ENCODE assay signal across 8 mouse cellular contexts in the genomic region with DNA sequence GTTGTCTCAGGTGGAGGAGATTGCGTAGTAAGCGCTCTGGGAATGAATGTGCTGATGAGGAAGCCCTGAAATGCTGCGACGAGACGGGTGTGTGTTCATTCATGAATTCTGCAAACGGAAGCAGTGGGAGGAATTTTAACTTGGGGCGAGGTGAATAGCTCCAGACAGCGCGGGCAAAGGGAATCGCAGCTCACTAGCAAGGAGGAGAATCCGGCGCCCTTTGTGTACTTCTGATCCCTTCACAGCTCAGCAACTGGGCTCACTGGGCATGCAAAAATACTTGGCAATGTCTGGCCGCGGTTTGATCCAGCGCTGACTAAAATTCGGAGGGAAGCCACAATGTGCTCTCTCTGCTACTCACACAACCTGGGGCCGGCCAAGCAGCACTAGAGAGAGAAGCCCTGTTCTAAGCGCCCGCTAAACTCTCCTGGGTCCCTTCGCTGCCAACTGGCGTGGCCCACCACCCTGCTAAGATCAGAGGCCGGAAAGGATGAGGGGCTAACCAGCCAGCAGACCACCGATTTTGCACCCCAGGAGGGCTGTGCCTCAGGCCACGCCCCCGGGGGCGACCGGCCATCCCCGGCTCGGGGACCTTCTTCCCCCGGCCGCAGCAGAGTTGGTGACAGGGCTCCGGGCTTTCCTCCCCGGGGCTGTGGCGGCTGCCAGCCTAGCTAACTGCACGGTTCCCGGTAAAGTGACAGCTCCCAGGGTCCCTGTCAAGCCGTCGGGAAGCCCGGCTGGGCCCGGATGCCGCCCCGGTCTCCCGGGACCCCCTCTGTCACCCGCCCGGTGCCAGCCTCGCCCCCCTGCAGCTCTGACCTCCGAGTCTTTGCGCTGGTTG. TPM values are rescaled to one million over a fixed set of nuclear protein-coding genes. Genes with fewer than 3 reads are reported as not detected.
DNase-seq lines count a peak whose midpoint lies in the region; ATAC-seq lines count a peak whose summit lies in the region.

A gene (plus strand): TSS at position 641 of the 841 bp plus-strand sequence.

- H3K9me3 ChIP-seq in heart, embryonic 11.5 days (replicated peaks; ENCODE audit: control insufficient read depth, low read length), result no peaks in the 10 kb centered on the region
- H3K9me3 ChIP-seq in hindbrain, embryonic 10.5 days, result no peaks in the 10 kb centered on the region
- no peaks in the 10 kb centered on the region for H3K9me3 ChIP-seq in lung, embryonic 16.5 days (ENCODE audit: control insufficient read depth, low read length)

- H3K27ac ChIP-seq in heart, embryonic 11.5 days (ENCODE audit: low read depth, low read length), result peak within 1 kb of the TSS; percentile 89
- H3K27ac ChIP-seq in hindbrain, embryonic 10.5 days, result peak within 1 kb of the TSS; percentile 98
- H3K27ac ChIP-seq in lung, embryonic 16.5 days (ENCODE audit: low read length), result peak within 1 kb of the TSS; percentile 84

- H3K4me1 ChIP-seq in heart, embryonic 11.5 days (ENCODE audit: control insufficient read depth, insufficient read depth, low read length), result peaks cover 5% of the 10 kb centered on the region; the same call in 1 of the 2 replicates
- H3K4me1 ChIP-seq in hindbrain, embryonic 10.5 days (replicated peaks), result peaks cover 21% of the 10 kb centered on the region
- peaks cover 3% of the 10 kb centered on the region for H3K4me1 ChIP-seq in lung, embryonic 16.5 days (replicated peaks; ENCODE audit: control insufficient read depth, insufficient read depth, low read length)

- H3K27me3 ChIP-seq in heart, embryonic 11.5 days (ENCODE audit: control insufficient read depth, insufficient read depth, low read length), result no peaks in the 10 kb centered on the region
- H3K27me3 ChIP-seq in hindbrain, embryonic 10.5 days (ENCODE audit: insufficient read depth, poor library complexity, severe bottlenecking), result no peaks in the 10 kb centered on the region
- no peaks in the 10 kb centered on the region for H3K27me3 ChIP-seq in lung, embryonic 16.5 days (ENCODE audit: control insufficient read depth, insufficient read depth, low read depth, low read length)

- 1% methylated on average over 48 of the region's 48 CpGs for WGBS in heart, embryonic 11.5 days (ENCODE audit: insufficient replicate concordance)
- WGBS in hindbrain, embryonic 10.5 days, result under 1% methylated on average over 48 of the region's 48 CpGs
- WGBS in lung, embryonic 16.5 days, result under 1% methylated on average over 48 of the region's 48 CpGs

- intact Hi-C loops in heart, postnatal 10 days (cut with DNase I), result no loop called here

- no peak for DNase-seq in heart, postnatal 10 days
- DNase-seq in R1 (ENCODE audit: low read depth, low spot score), result peak; percentile 75
- DNase-seq in hindbrain, embryonic 10.5 days (ENCODE audit: low spot score), result no peak
- peak; percentile 38 to 47 for DNase-seq in layer of hippocampus, adult 8-10 months (ENCODE audit: low spot score in 2 of 2)
- peak; percentile 55 for DNase-seq in right cerebral cortex, postnatal 25 days

- H3K4me2 ChIP-seq in heart, embryonic 11.5 days, result peak within 1 kb of the TSS; percentile 81
- peak within 1 kb of the TSS; percentile 84 for H3K4me2 ChIP-seq in lung, embryonic 16.5 days (ENCODE audit: low read depth, low read length)

- peaks cover 10% of the 10 kb centered on the region; the same call in 1 of the 2 replicates for H3K36me3 ChIP-seq in heart, embryonic 11.5 days (ENCODE audit: control insufficient read depth, insufficient read depth, low read length)
- H3K36me3 ChIP-seq in hindbrain, embryonic 10.5 days, result peaks cover 39% of the 10 kb centered on the region
- H3K36me3 ChIP-seq in lung, embryonic 16.5 days (ENCODE audit: control insufficient read depth, insufficient read depth, low read length), result peaks cover 13% of the 10 kb centered on the region

- peak within 1 kb of the TSS; percentile 88 for H3K9ac ChIP-seq in heart, embryonic 11.5 days (ENCODE audit: low read depth, low read length)
- peak within 1 kb of the TSS; percentile 96 for H3K9ac ChIP-seq in lung, embryonic 16.5 days (ENCODE audit: low read length)

- ATAC-seq in heart, embryonic 11.5 days (replicated peaks; ENCODE audit: insufficient number of reproducible peaks, low FRiP score, low TSS enrichment), result peak; percentile 70
- ATAC-seq in erythroblast, adult 5-6 weeks (replicated peaks; ENCODE audit: low FRiP score, poor library complexity, severe bottlenecking), result peak; percentile 31; the same call in 1 of the 2 replicates
- peak; percentile 77 for ATAC-seq in lung, embryonic 16.5 days (ENCODE audit: low read depth)

- peak within 1 kb of the TSS; percentile 83 for H3K4me3 ChIP-seq in heart, embryonic 11.5 days (ENCODE audit: low read depth, low read length)
- peak within 1 kb of the TSS; percentile 88 for H3K4me3 ChIP-seq in hindbrain, embryonic 10.5 days
- peak within 1 kb of the TSS; percentile 100 for H3K4me3 ChIP-seq in lung, embryonic 16.5 days (ENCODE audit: low read length)

RNA-seq across cellular contexts. Expression of the gene that starts here (rescaled TPM):
- not detected in 2 replicates for polyA plus RNA-seq in heart, embryonic 11.5 days (2014; fragmentation: Nextera tagmentation; extraction: Ambion mirVana)
- total RNA-seq in heart, postnatal 10 days (2021), result not detected
- not detected in 2 replicates for total RNA-seq in erythroblast, adult 5-6 weeks (2015; ENCODE audit: low replicate concordance)
- not detected in 2 replicates for total RNA-seq in erythroblast, adult 5-6 weeks (2017; ENCODE audit: low replicate concordance)
- not detected in 2 replicates for polyA plus RNA-seq in hindbrain, embryonic 10.5 days (2016; fragmentation: Nextera tagmentation; extraction: Ambion mirVana)
- total RNA-seq in layer of hippocampus, adult 8-10 months (2022), result not detected
- not detected in 2 replicates for polyA plus RNA-seq in lung, embryonic 16.5 days (2015; fragmentation: Nextera tagmentation; extraction: Ambion mirVana)

Comparison
In these comparisons a context has a peak if more than half of its experiments do, and no peak if none do; other contexts are left out.
1. Peak in ATAC-seq, H3K4me3 ChIP-seq, H3K27ac ChIP-seq, H3K9ac ChIP-seq and H3K4me2 ChIP-seq in heart, embryonic 11.5 days; RNA of the gene not detected or under 1 TPM.
2. Peak in ATAC-seq in erythroblast, adult 5-6 weeks; RNA of the gene not detected or under 1 TPM.
3. Peak in DNase-seq in layer of hippocampus, adult 8-10 months; RNA of the gene not detected or under 1 TPM.
4. Peak in ATAC-seq, H3K4me3 ChIP-seq, H3K27ac ChIP-seq, H3K9ac ChIP-seq and H3K4me2 ChIP-seq in lung, embryonic 16.5 days; RNA of the gene not detected or under 1 TPM.
5. DNase-seq: peak in R1 (single experiment) and right cerebral cortex, postnatal 25 days (single experiment); none in heart, postnatal 10 days (0 of 2) and hindbrain, embryonic 10.5 days (single experiment).
6. Peak in every context shown above with its lines, with median percentiles within 50 percentile points of each other: ATAC-seq, H3K27ac ChIP-seq and H3K4me3 ChIP-seq.